Mouse (Mus musculus): Measurements from ENCODE around the gene Megf11. TPM values are rescaled to one million over a fixed set of nuclear protein-coding genes. Genes with fewer than 3 reads are reported as not detected.

The Megf11 gene
- total RNA-seq, 4 experiments from 2014 or later = 0.29 to 2.1 (median 1.2) TPM

- no peak for DNase-seq
These were observed 182.1 kb downstream of the Megf11 start for GRCm38 (mm10) chr9:64567482-64567881.

DNA sequence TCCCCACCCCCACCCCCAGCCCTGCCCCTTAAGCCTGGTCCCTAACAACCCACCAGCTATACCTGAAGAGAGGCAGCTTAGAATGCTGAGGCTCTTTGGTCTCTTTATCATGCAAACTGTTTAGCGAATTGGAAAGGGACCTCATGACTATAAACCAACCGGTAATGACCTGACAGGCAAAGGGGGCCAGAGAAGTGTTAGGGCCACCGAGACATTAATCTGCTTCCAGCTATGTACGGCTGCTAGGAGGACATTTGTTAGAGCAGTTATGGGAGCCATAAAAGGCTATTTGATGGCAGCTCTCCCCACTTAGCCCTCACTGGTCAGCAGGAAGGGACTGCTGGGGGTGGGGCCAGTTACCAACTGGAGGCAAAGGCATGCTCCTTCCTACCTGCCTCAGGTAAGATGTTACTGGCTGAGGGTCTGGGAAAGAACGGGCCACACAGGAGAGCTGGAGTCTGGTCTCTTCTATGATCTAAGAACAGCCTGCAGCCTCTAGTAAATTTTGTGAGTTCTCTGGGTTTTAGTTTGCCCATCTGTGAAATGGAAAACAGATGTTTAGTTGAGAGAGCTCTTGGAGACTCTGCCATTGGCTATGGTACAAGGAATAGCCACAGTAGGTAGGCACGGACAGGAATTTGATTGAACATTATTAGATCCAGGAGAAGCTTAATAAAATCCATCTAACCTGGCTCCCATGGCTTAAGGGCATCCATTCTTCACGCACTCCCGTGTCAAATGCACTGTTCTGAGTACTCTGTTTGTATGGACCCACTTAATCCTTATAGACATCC lies 183.2 kb downstream of the Megf11 start:
- no peak for DNase-seq

DNA sequence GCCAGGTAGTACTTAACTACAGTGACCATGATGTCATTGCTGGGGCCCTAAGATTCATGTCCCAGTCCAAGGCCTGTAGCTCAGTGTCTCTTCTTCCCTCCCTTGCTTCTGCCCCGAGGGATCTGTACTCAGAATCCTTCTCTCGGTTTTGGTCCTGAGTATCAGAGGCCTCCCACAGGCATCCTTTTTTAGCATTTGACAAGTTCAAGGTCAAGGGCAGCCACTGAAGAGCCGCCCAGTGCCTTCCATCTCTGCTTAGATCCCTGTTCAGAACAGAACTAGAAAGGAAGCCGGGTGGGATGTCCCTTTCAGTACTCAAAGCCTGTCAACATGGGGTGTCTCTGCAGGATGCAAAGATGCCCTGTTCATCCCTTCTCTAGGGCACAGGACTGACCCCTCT lies 185.0 kb downstream of the Megf11 start:
- no peak for DNase-seq

DNA sequence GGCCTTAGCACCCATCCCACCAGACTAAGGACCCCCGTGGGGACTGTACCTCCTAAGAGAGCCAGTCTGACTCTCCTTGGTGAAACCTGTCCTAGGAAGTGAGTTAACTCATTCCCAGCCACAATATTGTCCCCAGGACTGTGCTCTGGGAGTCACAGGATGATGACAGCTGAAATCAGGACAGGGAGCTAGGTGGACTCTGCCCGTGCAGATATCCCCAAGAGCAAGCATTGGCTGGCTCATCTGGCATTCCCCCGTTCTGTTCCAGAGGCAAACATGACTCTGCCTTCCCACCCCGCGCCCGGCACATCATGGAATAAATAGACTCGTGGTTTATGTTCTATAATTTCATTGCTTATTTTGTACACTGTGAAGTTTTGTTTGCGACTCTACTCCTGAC lies 185.7 kb downstream of the Megf11 start:
- DNase-seq = no peak

DNA sequence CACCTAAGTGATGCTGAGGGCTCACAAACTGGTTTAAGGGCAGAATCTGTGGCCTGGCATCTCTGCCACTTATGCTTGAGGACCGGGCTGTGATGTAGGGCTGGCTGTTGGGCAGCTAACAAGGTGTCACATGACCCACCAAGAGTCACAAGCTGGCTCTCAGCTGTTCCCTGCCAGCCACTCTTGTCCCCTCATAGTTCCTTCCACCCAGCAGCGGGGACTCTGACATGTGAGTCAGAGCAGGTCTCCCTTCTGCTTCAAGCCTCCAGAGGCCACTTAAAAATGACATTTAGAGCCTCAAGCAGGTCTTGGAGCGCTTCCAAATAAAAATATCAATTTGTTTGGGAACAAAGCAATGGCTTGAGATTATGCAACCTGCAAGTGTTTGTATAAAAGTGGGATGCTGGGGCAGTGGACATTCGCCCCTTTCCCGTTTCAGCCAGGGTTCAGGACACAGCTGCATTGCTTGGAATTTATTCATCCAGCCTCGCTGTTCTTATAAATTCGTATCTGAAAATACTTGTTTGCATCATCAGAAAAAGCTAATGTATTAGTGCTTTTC lies 187.3 kb downstream of the Megf11 start:
- DNase-seq = no peak

DNA sequence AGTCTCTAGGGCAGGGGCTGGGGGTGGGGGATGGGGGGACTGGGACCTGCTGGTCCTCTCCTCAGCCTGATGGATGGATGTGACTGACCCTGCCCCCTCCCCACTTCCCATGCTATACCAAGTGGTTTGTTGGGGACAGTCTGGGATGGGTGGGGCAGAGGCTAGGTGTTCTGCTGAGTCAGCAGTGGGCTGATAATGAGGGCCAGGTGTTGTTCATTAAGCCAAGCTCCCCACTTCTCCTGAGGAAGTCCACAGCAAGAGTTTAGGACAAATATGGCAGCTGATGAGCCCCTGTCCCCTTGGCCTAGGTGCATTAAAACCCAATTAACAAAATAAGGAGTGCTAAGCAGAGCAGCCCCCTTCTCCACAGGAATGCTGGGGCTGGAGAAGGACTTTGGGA lies 190.2 kb downstream of the Megf11 start:
- no peak for DNase-seq

DNA sequence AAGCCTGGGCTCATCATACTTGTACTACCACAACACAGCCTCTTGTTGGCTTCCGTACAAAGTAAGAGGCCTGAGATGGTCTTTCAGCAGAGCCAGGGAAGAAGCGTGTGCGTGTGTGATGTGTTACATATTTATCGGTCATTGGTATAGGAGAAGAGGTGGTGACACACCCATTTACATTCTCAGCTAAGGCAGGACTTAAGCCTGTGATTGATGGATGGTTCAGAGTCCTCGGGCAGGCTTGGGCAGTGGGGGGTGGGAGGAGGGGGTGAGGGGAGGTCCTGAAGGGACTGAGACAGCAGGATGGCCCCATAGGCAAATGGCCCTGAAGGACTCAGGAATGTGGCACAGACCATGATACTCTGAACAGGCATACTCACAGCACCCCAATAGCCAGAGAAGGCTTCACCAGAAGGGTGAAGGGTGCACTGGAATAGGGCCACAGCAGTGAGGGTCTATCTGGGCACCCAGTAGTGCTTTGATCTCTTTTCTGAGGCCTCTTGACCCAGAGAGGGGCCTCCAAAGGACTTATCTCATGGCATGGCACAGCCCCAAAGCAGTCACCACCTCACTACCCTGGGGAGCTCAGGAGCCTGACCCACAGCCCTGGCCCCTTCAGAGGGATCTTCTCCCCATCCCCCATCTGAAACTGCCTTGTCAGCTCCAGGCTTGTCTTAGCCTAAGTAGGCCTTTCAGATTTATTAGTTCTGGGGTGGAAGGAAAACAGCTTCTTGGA lies 190.9 kb downstream of the Megf11 start:
- no peak for DNase-seq

GRCm38 (mm10) chr9:64577156-64577555 lies 191.7 kb downstream of the Megf11 start:
- no peak for DNase-seq

DNA sequence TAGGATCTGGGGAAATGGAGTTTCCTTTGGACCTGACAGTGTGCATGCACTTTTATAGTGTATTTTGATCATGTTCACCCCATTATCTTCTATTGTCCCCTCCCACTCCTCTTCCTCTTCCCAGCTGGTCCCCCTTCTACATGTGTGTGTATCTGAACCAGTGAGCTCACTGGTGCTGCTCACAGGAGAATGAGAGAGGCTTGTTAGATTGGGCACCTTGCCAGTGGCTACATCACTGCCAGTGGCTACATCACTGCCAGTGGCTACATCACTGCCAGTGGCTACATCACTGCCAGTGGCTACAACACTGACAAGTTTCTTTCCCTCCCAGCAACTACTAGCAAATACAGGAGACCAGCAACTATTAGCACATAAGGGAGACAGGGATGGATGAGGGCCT lies 192.6 kb downstream of the Megf11 start:
- DNase-seq = no peak

GRCm38 (mm10) chr9:64579306-64579705 lies 193.9 kb downstream of the Megf11 start:
- DNase-seq = no peak

- no peak for DNase-seq
These were observed 200.9 kb downstream of the Megf11 start for GRCm38 (mm10) chr9:64586292-64586691.

GRCm38 (mm10) chr9:64587991-64588390 lies 202.6 kb downstream of the Megf11 start:
- DNase-seq = no peak

DNA sequence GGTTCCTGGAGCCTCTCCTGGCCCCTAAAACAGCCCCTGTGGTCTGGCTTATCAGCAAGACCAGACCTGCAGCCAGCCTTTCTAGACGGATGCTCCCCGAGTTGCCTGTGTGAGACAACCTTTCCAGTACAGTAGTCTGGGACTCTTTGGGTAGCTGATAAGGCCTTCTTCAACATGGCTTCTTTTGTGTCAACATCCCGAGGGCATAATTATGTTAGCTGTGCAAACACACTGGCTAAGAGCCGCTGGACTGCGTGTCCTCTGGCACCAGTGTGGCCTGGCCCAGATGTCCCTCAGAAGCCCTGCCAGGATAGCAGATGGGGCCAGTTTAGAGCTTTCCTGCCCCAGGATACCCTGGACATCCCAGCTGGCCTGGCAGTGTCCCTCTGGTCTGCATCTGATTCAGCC lies 205.2 kb downstream of the Megf11 start:
- no peak for DNase-seq

DNA sequence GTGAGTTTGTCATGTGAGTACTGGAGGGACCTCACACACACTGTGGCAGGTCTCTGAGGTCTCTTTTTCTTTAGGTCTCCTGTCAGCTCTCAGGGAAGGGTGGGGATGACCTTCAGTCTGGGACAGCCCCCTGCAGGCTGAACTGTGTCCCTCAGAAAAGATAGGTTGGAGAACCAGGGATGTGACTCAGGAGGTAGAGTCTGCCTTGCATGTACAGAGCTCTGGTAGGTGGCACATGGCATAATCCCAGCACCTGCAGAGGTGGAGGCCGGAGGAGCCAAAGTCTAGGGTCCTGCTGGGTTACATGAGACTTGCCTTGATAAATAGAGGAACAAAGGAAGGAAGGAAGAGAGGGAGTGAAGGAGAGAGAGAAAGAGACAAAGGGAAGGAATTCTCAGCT lies 206.0 kb downstream of the Megf11 start:
- no peak for DNase-seq

- DNase-seq = no peak
These were observed 209.0 kb downstream of the Megf11 start for GRCm38 (mm10) chr9:64594442-64594841.

- no peak for DNase-seq
These were observed 213.0 kb downstream of the Megf11 start for GRCm38 (mm10) chr9:64598427-64598826.

DNA sequence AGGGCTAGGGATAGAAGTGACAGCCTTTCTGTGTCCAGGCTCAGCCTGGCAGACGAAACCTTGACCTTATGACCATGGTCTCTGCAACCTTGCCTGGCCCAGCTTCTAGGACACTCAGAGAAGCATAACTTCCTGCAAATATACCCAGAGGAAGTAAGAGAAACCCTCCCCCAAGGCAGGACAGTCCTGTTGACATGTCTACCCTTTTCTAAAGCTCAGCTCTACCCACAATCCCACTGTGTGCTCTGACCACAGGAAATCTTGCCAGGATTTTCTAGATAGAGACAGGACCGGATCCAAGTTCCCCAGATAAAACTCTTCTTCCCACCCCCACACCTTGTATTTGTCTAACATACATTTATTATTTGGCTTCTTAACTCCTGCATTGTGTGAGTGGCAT lies 215.3 kb downstream of the Megf11 start:
- DNase-seq = peak; percentile 14

DNA sequence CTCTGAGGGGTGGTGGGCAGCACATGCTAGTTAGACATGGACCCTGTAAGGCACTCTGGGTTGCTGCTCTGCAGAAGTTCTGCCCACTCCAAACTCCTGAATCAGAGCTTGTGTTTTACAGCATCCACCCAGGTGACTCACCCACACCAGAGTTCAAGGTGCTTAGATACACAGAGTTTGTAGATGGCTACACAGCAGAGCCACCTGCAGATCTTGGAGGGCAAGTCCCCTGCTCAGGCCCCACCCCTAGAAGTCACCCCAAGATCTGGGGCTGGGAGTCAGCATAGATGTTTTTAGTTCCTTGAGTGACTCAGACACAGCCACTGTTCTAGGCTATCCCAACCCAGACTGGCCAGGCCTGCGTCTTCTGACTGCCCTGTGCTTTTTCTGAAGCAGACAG lies 217.5 kb downstream of the Megf11 start:
- DNase-seq = no peak

GRCm38 (mm10) chr9:64604217-64604711 lies 218.8 kb downstream of the Megf11 start:
- no peak for DNase-seq

GRCm38 (mm10) chr9:64605077-64605714 lies 219.8 kb downstream of the Megf11 start:
- no peak for DNase-seq

- no peak for DNase-seq
These were observed 220.4 kb downstream of the Megf11 start for GRCm38 (mm10) chr9:64605735-64606349.

DNA sequence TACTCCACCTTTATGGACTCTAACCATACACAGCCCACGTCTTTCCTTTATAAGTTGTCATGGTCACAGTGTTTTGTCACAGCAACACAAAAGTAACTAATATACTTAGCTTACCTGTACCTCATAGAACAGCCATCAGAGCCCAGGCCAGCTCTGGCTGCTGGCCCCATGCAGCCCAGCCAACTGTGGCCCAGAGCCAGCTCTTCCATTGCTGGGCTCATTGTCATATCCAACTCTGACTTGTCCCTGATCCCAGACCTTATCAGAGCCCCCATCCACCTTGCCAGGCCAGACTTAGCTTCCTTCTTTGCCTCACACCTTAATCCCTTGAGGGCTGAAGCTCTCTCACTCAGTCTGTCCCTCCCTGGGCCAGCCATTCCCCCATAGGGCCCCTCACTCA lies 221.6 kb downstream of the Megf11 start:
- DNase-seq = no peak

- DNase-seq = no peak
These were observed 224.1 kb downstream of the Megf11 start for GRCm38 (mm10) chr9:64609546-64609945.
